Mouse (Mus musculus): Measurements from ENCODE around the gene Cux1. TPM values are rescaled to one million over a fixed set of nuclear protein-coding genes. Genes with fewer than 3 reads are reported as not detected.
A peak's percentile ranks its signal among the peaks of the same experiment; 100 is the strongest.

The Cux1 gene
- total RNA-seq (2021): 100 to 1,000 TPM; 104 to 116 TPM
- long read RNA-seq, experiment 1, transcript Cux1-207 (23 exons, 2,821 nt): minor isoform, 10 of 98 reads
- long read RNA-seq, experiment 1, transcript Cux1-211 (23 exons, 2,831 nt): major isoform, 20 of 98 reads
- long read RNA-seq, experiment 1, partial matches to known transcripts: 16 of 98 reads
- long read RNA-seq, experiment 1, other reads (novel, unspliced or antisense): 52 of 98 reads
- long read RNA-seq, experiment 2, transcript Cux1-211 (23 exons, 2,831 nt): major isoform, 15 of 52 reads
- long read RNA-seq, experiment 2, partial matches to known transcripts: 14 of 52 reads
- long read RNA-seq, experiment 2, other reads (novel, unspliced or antisense): 20 of 52 reads

DNA sequence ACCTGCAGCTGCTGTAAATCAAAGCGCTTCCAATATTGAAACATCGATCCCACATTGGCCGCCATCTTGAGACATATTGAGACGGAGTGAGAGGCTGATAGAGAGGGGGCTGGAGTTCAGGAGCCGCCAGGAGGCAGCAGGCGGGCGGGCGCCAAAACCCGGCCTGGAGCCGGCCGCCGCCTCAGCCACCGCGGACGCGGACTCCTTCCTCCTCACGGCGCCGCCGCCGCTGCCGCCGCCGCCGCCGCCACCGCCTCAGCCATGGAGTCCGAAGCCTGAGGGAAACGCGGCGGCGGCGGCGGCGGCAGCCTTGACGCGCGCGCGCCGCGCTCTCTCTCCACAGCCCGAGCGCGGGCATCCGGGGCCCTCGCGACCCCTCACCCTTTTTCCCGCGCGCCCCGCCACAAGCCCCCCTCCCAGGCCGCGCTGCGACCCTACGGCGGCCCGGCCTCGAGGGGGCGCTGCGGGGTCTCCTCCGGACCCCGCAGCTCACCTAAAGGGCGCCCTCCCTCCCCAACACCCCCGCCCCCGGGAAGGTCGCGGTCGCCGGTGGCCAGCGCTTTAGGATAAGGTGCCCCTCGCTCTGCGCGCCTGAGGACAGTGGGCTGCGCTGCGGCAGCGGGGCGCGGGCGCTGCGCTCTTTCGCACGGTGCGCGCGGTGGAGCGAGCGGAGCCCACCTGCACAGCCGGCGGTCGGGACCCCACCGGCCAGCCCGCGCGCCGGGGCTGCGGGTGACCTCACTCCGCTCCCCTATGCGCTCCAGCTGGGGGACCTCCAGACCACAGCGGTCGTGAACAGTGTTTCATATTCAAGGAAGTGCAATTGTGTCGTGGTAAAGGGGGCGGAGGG, at the start of gene Cux1:
Gene Cux1 (minus strand): TSS at position 315 of the 850 bp plus-strand sequence.
- peak; percentile 64 to 80 for DNase-seq (ENCODE audit: low spot score in 2 of 2)

DNA sequence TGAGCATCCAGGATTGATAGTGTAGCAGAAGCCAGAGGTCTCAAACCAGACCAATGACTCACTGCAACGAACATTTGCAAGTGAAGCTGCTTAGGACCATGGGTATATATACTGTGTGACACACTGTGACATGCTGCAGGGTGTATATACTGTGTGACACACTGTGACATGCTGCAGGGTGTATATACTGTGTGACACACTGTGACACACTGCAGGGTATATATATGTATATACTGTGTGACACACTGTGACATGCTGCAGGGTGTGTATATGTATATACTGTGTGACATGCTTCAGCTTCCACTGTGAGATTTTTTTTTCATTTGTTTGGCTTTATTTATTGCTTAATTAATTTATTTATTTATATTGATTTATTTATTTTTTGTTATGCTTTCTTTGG, 45.1 kb upstream of the Cux1 start:
- DNase-seq (ENCODE audit: low spot score in 2 of 2): no peak

- no peak for DNase-seq (ENCODE audit: low spot score in 2 of 2)
These were observed 41.6 kb upstream of the Cux1 start for GRCm38 (mm10) chr5:136608814-136609434.

DNA sequence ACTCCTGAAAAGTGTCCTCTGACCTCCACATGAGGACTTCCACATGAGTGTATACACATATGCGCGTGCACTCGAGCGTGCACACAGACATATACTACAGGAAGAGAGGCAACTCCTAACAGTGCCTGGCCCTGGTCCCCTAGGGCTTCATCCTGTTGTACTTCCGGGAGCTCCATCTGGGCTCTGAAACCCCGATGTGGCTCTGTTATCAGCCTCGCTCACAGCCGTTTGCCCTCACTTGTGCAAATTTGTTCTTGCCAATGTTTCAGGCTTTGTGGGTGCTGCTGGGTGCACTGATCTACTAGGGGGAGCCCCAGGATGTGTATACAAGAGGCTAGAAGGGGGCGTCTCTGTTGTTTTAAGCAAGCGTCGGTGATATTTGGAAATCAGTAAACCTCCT, 37.9 kb upstream of the Cux1 start:
- DNase-seq (ENCODE audit: low spot score in 2 of 2): no peak

GRCm38 (mm10) chr5:136603176-136603964, 36.1 kb upstream of the Cux1 start:
- peak; percentile 25 to 31 for DNase-seq (ENCODE audit: low spot score in 2 of 2)

DNA sequence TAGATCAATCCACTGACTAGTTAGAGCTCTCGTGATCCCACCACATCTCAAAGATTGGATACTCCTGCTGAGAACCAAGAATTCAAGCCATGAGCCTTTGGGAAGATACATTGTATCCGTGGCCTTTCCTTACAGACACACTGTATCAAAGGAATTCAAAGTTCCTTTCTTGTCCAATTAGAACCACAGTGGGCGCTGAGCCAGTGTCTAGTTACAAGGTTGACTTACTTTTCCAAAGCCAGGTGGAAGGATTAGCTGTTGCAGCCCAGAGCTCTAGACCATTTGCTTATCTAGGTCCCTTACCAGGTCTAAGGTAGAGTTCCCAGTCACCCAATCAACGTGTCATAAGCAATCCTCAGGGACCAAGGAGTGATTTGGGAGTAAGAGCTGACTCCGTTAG, 33.2 kb upstream of the Cux1 start:
- DNase-seq (ENCODE audit: low spot score in 2 of 2): no peak

DNA sequence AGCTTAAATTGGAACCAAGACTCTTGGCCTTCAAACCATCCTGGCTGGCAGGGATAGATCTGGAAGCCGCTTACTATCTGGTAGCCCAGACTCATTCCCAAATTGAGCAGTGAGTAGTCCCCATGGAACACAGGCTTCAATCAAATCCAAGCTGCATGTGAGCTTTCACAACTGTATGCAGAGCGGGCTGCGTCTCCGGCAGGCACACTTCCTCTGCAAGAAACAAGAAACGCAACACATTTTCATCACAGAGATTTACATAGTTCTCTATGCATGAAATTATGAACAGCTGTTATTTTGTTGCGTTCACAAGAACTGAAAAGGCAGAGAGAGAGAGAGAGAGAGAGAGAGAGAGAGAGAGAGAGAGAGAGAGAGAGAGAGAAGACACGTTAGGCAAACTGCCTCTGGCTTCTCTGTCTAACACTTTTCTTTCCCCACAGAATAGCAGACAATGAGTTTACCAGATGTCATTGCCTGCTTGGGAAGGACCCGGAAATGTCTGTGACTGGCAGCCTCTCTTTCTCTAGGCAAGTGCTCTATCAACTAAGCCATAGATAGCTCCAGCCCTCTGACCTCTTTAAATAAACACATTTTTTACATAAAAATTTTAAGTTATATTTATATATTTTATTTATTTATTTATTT, 27.7 kb upstream of the Cux1 start:
- DNase-seq (ENCODE audit: low spot score in 2 of 2): no peak

- DNase-seq (ENCODE audit: low spot score in 2 of 2): no peak
These were observed 24.7 kb upstream of the Cux1 start for GRCm38 (mm10) chr5:136591816-136592499.

GRCm38 (mm10) chr5:136589002-136589401, 21.7 kb upstream of the Cux1 start:
- no peak for DNase-seq (ENCODE audit: low spot score in 2 of 2)

- DNase-seq (ENCODE audit: low spot score in 2 of 2): no peak
These were observed 21.2 kb upstream of the Cux1 start for GRCm38 (mm10) chr5:136588471-136588870.

- no peak for DNase-seq (ENCODE audit: low spot score in 2 of 2)
These were observed 17.5 kb upstream of the Cux1 start for GRCm38 (mm10) chr5:136584676-136585285.

DNA sequence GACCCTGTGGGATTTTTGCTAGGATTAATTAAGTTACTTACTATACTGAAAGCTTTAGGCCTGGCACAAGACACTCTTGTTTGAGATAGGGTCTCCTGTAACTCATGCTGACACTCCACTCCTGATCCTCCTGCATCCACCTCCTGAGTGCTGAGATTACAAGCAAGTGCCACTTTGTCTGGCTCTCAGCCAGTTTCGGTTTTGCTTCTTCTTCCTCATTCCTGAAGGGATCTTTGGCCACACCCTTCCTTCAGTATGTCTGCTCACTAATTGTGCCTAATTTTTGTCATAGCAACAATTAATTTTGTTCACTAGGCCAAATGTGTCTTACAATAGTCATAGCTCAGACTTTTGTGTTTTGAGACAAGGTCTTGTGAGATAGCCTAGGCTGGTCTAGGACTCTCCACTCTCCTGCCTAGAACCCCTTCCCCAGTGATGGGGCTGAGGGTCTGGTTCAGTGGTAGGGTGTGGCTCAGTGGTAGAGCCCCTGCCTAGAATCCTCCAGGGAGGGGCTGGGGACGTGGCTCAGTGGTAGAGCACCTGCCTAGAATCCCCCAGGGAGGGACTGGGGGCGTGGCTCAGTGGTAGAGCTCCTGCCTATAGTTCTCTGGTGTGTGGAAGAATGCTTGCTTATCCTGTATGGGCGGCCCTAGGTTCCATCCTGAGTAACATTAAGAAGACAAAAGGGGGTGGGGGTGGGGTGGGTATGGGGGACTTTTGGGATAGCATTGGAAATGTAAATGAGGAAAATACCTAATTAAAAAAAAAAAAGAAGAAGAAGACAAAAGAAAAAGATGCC, 16.6 kb upstream of the Cux1 start:
- DNase-seq (ENCODE audit: low spot score in 2 of 2): no peak

DNA sequence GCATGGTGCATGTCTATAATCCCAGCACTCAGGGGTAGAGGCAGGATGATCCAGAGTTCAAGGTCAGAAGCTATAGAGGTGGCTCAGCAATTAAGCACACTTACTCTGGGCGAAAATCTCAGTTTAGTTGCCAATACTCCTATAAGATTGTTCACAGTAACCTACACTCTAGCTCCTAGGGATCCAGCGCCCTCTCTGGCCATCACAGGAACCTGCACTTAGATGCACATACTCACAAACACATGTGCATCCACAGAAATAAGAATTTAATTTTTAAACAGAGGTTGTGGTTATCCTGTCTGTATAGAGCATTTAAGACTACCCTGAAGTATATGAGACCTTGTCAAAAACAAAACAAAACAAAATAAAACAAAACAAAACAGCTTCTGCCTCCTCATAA, 16.0 kb upstream of the Cux1 start:
- no peak for DNase-seq (ENCODE audit: low spot score in 2 of 2)

GRCm38 (mm10) chr5:136582201-136582600, 14.9 kb upstream of the Cux1 start:
- DNase-seq (ENCODE audit: low spot score in 2 of 2): no peak

GRCm38 (mm10) chr5:136581625-136582024, 14.3 kb upstream of the Cux1 start:
- no peak for DNase-seq (ENCODE audit: low spot score in 2 of 2)

- DNase-seq (ENCODE audit: low spot score in 2 of 2): no peak
These were observed 13.9 kb upstream of the Cux1 start for GRCm38 (mm10) chr5:136581166-136581565.

GRCm38 (mm10) chr5:136578201-136578600, 10.9 kb upstream of the Cux1 start:
- DNase-seq (ENCODE audit: low spot score in 2 of 2): no peak

GRCm38 (mm10) chr5:136570171-136570570, 2.9 kb upstream of the Cux1 start:
- no peak for DNase-seq (ENCODE audit: low spot score in 2 of 2)

DNA sequence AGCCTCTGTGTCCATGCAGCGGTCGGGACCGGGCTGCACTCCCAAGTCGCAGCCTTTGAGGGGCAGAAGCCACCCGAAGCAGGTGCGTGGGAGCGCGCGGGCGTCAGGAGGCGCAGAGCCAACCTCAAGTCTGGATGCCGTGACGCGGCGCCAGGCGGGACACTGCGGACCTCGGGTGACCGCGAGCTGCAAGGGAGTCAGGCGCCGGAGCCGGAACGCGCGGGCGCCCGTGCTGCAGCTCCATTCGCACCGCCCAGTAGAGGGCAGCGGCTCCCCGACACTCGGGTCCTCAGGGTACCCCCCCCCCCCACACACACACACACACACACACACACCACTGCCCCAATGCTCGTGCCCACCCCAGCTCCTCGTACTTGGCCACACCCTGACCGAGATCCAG, 1.5 kb upstream of the Cux1 start:
- peak; percentile 61 to 71 for DNase-seq (ENCODE audit: low spot score in 2 of 2)

Measured in left cerebral cortex, adult 18-20 months (tissue).